Mouse (Mus musculus) heart, embryonic 13.5 days (tissue): Measurements from ENCODE around the gene Eaf1. TPM values are rescaled to one million over a fixed set of nuclear protein-coding genes. Genes with fewer than 3 reads are reported as not detected.

Experiments used
- ATAC-seq: fragments of 200-750 bp; cut with Nextera tagmentation; 2 replicates; pipeline ENCODE4 v1.8.0; 2017; ENCODE audit warnings: moderate TSS enrichment; ENCODE audit not compliant: insufficient number of reproducible peaks, low FRiP score, low TSS enrichment; ENCODE audit errors: extremely low read depth
- H3K27ac ChIP-seq: fragments of 300-500 bp; sonication (generic); replicated peaks from 2 replicates; pipeline ENCODE4 v1.5.1; 2015; ENCODE audit warnings: moderate library complexity, mild to moderate bottlenecking, inconsistent platforms
- H3K27me3 ChIP-seq: fragments of 300-500 bp; sonication (generic); replicated peaks from 2 replicates; pipeline ENCODE4 v1.6.1; 2015; ENCODE audit warnings: mild to moderate bottlenecking, inconsistent platforms
- H3K36me3 ChIP-seq: fragments of 300-500 bp; sonication (generic); 2 replicates; pipeline ENCODE4 v1.6.1; 2015; ENCODE audit warnings: mild to moderate bottlenecking, inconsistent platforms
- H3K4me1 ChIP-seq: fragments of 300-500 bp; sonication (generic); 2 replicates; pipeline ENCODE4 v1.6.1; 2015; ENCODE audit warnings: inconsistent platforms
- H3K4me2 ChIP-seq: fragments of 300-500 bp; sonication (generic); 2 replicates; pipeline ENCODE4 v1.6.1; 2015; ENCODE audit warnings: inconsistent platforms, mild to moderate bottlenecking, moderate library complexity
- H3K4me3 ChIP-seq: fragments of 300-500 bp; sonication (generic); 2 replicates; pipeline ENCODE4 v1.5.1; 2015; ENCODE audit warnings: moderate library complexity, mild to moderate bottlenecking, inconsistent platforms
- H3K9ac ChIP-seq: fragments of 300-500 bp; sonication (generic); 2 replicates; pipeline ENCODE4 v1.6.1; 2015; ENCODE audit warnings: inconsistent platforms, mild to moderate bottlenecking, moderate library complexity
- H3K9me3 ChIP-seq: fragments of 300-500 bp; sonication (generic); 2 replicates; pipeline ENCODE4 v1.6.1; 2016; ENCODE audit warnings: inconsistent platforms
- WGBS: fragments of 180-500 bp; shearing (Covaris S2); methylation state at CpG from one replicate; pipeline ENCODE4 v1.1.7; 2015; ENCODE audit warnings: mixed read lengths; 5-methylcytosine and 5-hydroxymethylcytosine counted together
- polyA plus RNA-seq: library from polyadenylated mRNA; unstranded; fragments of >200 nt; fragmentation: Nextera tagmentation; extraction: Ambion mirVana; gene quantifications from 2 replicates; pipeline ENCODE4 v1.2.1, GENCODE M21; 2015

Gene Eaf1
- polyA plus RNA-seq, 1 experiment from 2014 or later, result 11.7 TPM

DNA sequence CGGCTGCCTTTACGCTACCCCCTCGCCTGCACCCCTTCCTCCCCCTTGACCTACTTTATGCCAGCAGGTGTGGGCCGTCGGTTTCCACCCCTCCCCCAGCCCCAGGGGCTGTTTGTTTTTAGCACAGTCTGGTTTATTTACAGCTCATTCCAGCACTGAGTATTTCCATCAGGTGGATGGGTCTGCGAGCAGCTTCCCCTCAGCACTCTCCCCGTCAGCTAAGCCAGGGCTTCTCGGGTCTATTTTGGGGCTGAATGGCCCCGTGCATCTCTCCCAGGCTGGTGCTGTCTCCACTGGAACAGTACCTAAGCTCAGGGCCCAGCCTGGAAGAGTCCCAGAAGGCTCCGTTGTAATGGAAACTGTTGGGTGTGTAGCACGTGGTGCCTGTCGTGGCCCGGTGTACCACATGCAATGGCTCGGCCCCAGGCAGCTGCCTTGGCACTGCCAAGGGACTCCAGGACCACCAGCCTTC is 61.8 kb downstream of the Eaf1 start:
- no peak overlapping the region for H3K9ac ChIP-seq
- no peaks in the 10 kb centered on the region for H3K9me3 ChIP-seq
- H3K27ac ChIP-seq, result no peak overlapping the region; the same call in 1 of the 2 replicates
- WGBS, result 47% methylated on average over 14 of the region's 14 CpGs
- peaks cover 38% of the 10 kb centered on the region for H3K27me3 ChIP-seq
- no peak overlapping the region for H3K4me3 ChIP-seq
- H3K4me2 ChIP-seq, result no peak overlapping the region
- peaks cover 43% of the 10 kb centered on the region for H3K4me1 ChIP-seq
- no peak for ATAC-seq
- no peaks in the 10 kb centered on the region for H3K36me3 ChIP-seq

GRCm38 (mm10) chr14:31556526-31557260 is 62.5 kb downstream of the Eaf1 start:
- Histone ChIP-seq H3K4me2 (no peak overlapping the region), H3K4me1 (peaks cover 50% of the 10 kb centered on the region), H3K4me3 (no peak overlapping the region), H3K9me3 (no peaks in the 10 kb centered on the region), H3K9ac (no peak overlapping the region), H3K36me3 (no peaks in the 10 kb centered on the region), H3K27ac (no peak overlapping the region), H3K27me3 (peaks cover 36% of the 10 kb centered on the region)
- 84% methylated on average over 9 of the region's 9 CpGs for WGBS
- no peak for ATAC-seq

DNA sequence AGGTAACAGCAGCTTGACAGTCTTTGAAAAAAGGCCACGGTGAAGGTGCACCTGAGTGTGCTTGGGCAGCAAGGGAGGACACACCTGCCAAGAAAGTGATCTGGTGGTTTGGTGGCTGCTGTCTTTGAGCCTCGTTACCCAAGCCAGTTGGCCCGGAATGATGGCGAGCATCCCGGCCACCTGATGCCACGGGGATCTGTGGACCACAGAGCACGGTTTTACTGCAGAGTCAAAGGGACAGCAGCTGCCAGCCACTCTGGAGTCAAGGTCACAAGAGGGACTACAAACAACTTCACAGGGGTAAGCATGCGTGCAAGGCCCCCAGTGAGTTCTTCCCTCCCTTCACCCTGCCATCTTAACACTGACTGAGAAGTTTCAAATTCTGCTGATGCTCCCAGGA is 63.1 kb downstream of the Eaf1 start:
- WGBS, result 79% methylated on average over 8 of the region's 8 CpGs
- no peaks in the 10 kb centered on the region for H3K9me3 ChIP-seq
- H3K4me3 ChIP-seq, result no peak overlapping the region
- no peak overlapping the region for H3K27ac ChIP-seq
- ATAC-seq, result no peak
- H3K36me3 ChIP-seq, result no peaks in the 10 kb centered on the region
- peaks cover 36% of the 10 kb centered on the region for H3K27me3 ChIP-seq
- H3K9ac ChIP-seq, result no peak overlapping the region
- H3K4me2 ChIP-seq, result no peak overlapping the region
- H3K4me1 ChIP-seq, result peaks cover 48% of the 10 kb centered on the region

DNA sequence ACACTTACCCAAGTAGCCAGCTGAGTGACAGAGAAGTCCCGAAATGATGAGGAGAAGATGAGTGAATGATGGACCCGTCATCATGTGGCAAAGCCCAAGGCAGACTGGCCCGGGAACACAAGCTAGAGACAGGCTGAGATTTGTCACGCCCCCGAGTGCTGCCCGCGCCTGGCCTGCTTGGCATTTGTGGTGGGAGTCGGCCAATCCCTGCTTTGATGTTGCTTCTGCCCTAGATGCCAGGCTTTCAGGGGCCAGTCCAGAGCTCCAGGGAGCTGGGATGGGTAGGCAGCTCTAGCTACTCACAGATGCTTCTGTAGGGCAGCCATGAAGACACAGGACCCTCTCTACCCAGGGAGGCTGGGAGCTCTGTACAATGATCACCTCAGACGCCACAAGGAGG is 63.6 kb downstream of the Eaf1 start:
- H3K9me3 ChIP-seq, result no peaks in the 10 kb centered on the region
- H3K27me3 ChIP-seq, result peaks cover 33% of the 10 kb centered on the region
- no peaks in the 10 kb centered on the region for H3K36me3 ChIP-seq
- no peak overlapping the region for H3K9ac ChIP-seq
- ATAC-seq, result no peak
- no peak overlapping the region for H3K4me2 ChIP-seq
- peaks cover 49% of the 10 kb centered on the region for H3K4me1 ChIP-seq
- no peak overlapping the region for H3K4me3 ChIP-seq
- WGBS, result 60% methylated on average over 9 of the region's 9 CpGs
- H3K27ac ChIP-seq, result no peak overlapping the region

DNA sequence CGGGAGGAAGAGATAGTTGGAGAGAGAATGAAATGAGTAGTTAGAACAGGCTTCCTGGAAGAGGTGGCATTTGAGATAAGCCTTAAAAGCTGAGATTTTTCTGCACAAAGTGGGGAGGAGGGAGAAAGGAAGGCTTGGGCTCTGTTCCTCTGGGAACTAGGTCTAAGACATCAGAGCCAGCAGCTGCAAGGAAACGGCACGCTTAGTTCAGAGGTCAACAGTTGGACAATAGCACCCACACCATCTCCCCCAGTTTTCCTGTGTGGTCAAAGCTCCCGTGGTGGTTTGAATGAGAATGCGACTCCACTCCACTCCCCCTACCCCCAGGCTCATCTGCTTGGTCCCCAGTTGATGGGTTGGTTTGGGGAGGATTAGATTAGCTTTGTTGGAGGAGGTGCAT is 65.0 kb downstream of the Eaf1 start:
- no peak for ATAC-seq
- Histone ChIP-seq H3K27me3 (peaks cover 33% of the 10 kb centered on the region), H3K9ac (no peak overlapping the region), H3K4me2 (no peak overlapping the region), H3K36me3 (no peaks in the 10 kb centered on the region), H3K9me3 (no peaks in the 10 kb centered on the region), H3K27ac (no peak overlapping the region), H3K4me1 (peaks cover 54% of the 10 kb centered on the region), H3K4me3 (no peak overlapping the region)
- WGBS, result 48% methylated on average over 5 of the region's 5 CpGs

Other genes with a start within 250 kb of the Eaf1 start
- 7.8 and 8.2 TPM in 2 replicates for gene Phf7, start 243.1 kb upstream of the Eaf1 start, polyA plus RNA-seq
- 52.0 and 59.1 TPM in 2 replicates for gene Bap1, start 242.9 kb upstream of the Eaf1 start, polyA plus RNA-seq
- gene Dnah1, start 170.5 kb upstream of the Eaf1 start, polyA plus RNA-seq, result 0.94 and 1.3 TPM in 2 replicates
- 32.8 and 36.7 TPM in 2 replicates for gene Capn7, start 157.8 kb upstream of the Eaf1 start, polyA plus RNA-seq
- 26.7 and 28.2 TPM in 2 replicates for gene Sh3bp5, start 58.3 kb upstream of the Eaf1 start, polyA plus RNA-seq
- gene Mettl6, start 641 bp downstream of the Eaf1 start, polyA plus RNA-seq, result 38.7 and 42.9 TPM in 2 replicates
- 8.1 and 8.3 TPM in 2 replicates for gene Colq, start 96.9 kb downstream of the Eaf1 start, polyA plus RNA-seq
- gene Gm49387, start 146.5 kb downstream of the Eaf1 start, polyA plus RNA-seq, result 2.1 TPM in 1 of 2 replicates, not detected in the other
- 19.8 and 25.3 TPM in 2 replicates for gene Btd, start 146.6 kb downstream of the Eaf1 start, polyA plus RNA-seq
- 10.2 and 10.7 TPM in 2 replicates for gene Hacl1, start 146.9 kb downstream of the Eaf1 start, polyA plus RNA-seq